Mouse (Mus musculus): ENCODE measurements at regions not wholly inside any gene's neighbourhood (a gene's known extent, or its start where the extent isn't known, plus 50 kb on each side); places are given as distances from the start of the nearest gene placed in this dataset.

GRCm38 (mm10) chr12:35724132-35724531 is 189.3 kb upstream of the Ahr start:
- DNase-seq (ENCODE audit: low read depth, low spot score) = peak; percentile 50

GRCm38 (mm10) chr12:35712671-35713070 is 177.8 kb upstream of the Ahr start:
- peak; percentile 35 for DNase-seq (ENCODE audit: low read depth, low spot score)

- DNase-seq (ENCODE audit: low read depth, low spot score) = no peak
These were observed 176.8 kb upstream of the Ahr start for GRCm38 (mm10) chr12:35711549-35712070.

- no peak for DNase-seq (ENCODE audit: low read depth, low spot score)
These were observed 175.5 kb upstream of the Ahr start for GRCm38 (mm10) chr12:35710323-35710722.

GRCm38 (mm10) chr12:35703479-35703878 is 168.6 kb upstream of the Ahr start:
- no peak for DNase-seq (ENCODE audit: low read depth, low spot score)

GRCm38 (mm10) chr12:35702674-35703073 is 167.8 kb upstream of the Ahr start:
- DNase-seq (ENCODE audit: low read depth, low spot score) = no peak

GRCm38 (mm10) chr12:35694253-35694652 is 159.4 kb upstream of the Ahr start:
- no peak for DNase-seq (ENCODE audit: low read depth, low spot score)

GRCm38 (mm10) chr12:35690914-35691313 is 156.1 kb upstream of the Ahr start:
- peak; percentile 34 for DNase-seq (ENCODE audit: low read depth, low spot score)

GRCm38 (mm10) chr12:35686231-35686630 is 151.4 kb upstream of the Ahr start:
- DNase-seq (ENCODE audit: low read depth, low spot score) = peak; percentile 29

GRCm38 (mm10) chr12:35685189-35685588 is 150.4 kb upstream of the Ahr start:
- no peak for DNase-seq (ENCODE audit: low read depth, low spot score)

GRCm38 (mm10) chr12:35681864-35682449 is 147.1 kb upstream of the Ahr start:
- no peak for DNase-seq (ENCODE audit: low read depth, low spot score)

- no peak for DNase-seq (ENCODE audit: low read depth, low spot score)
These were observed 145.1 kb upstream of the Ahr start for GRCm38 (mm10) chr12:35679903-35680302.

- no peak for DNase-seq (ENCODE audit: low read depth, low spot score)
These were observed 144.2 kb upstream of the Ahr start for GRCm38 (mm10) chr12:35679025-35679424.

GRCm38 (mm10) chr12:35674487-35674886 is 139.6 kb upstream of the Ahr start:
- peak; percentile 78 for DNase-seq (ENCODE audit: low read depth, low spot score)

GRCm38 (mm10) chr12:35670980-35671379 is 136.1 kb upstream of the Ahr start:
- no peak for DNase-seq (ENCODE audit: low read depth, low spot score)

- DNase-seq (ENCODE audit: low read depth, low spot score) = no peak
These were observed 133.9 kb upstream of the Ahr start for GRCm38 (mm10) chr12:35668716-35669115.

- DNase-seq (ENCODE audit: low read depth, low spot score) = no peak
These were observed 132.9 kb upstream of the Ahr start for GRCm38 (mm10) chr12:35667705-35668104.

- no peak for DNase-seq (ENCODE audit: low read depth, low spot score)
These were observed 132.4 kb upstream of the Ahr start for GRCm38 (mm10) chr12:35667218-35667617.

GRCm38 (mm10) chr12:35666062-35666461 is 131.2 kb upstream of the Ahr start:
- no peak for DNase-seq (ENCODE audit: low read depth, low spot score)

GRCm38 (mm10) chr12:35663062-35663461 is 128.2 kb upstream of the Ahr start:
- no peak for DNase-seq (ENCODE audit: low read depth, low spot score)

- DNase-seq (ENCODE audit: low read depth, low spot score) = no peak
These were observed 121.7 kb upstream of the Ahr start for GRCm38 (mm10) chr12:35656563-35656962.

GRCm38 (mm10) chr12:35649772-35650171 is 114.9 kb upstream of the Ahr start:
- peak; percentile 1 for DNase-seq (ENCODE audit: low read depth, low spot score)

- no peak for DNase-seq (ENCODE audit: low read depth, low spot score)
These were observed 107.6 kb upstream of the Ahr start for GRCm38 (mm10) chr12:35642473-35642872.

- no peak for DNase-seq (ENCODE audit: low read depth, low spot score)
These were observed 106.9 kb upstream of the Ahr start for GRCm38 (mm10) chr12:35641741-35642140.

Measured in CD4-positive, CD25-positive, alpha-beta regulatory T cell, adult 2 months (primary cell).